Mouse (Mus musculus) cerebellum, adult (tissue): ENCODE results near the gene Gm49396.

ENCODE experiments used
- ATAC-seq: cut with Nextera tagmentation; 2 replicates; pipeline ENCODE4 v1.9.2; 2017; ENCODE audit warnings: mild to moderate bottlenecking, moderate library complexity, mixed read lengths; ENCODE audit not compliant: insufficient number of reproducible peaks, low FRiP score, low TSS enrichment

Gm49396 gene

DNA sequence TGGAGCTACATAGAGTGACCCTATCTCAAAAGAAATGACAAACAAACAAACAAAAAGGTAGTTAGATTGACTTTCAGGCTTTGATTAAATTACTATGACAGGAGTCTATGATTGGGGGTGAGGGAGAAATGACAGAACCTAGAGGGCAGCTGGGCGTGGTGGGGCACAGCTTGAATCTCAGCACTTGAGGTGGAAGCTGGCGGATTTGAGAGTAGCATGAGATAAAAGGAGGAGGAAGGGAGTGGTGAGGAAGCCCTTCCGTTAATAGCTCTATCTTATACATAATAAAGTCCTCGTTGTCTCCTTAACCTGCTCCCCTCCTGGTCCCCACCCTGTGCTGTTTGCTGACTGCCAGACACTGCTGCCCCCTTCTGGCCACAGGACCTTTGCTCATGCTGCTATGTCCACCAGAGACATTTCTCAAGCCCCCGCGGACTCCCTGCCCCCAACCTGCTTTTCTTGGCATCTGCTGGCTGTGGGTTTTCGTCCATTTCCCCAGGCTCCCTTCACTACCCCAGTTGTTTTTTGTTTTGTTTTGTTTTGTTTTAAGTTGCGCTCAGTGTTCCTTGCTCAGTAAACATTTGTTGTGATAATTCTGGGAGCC lies 44.7 kb downstream of the Gm49396 start:
- no peak for ATAC-seq

DNA sequence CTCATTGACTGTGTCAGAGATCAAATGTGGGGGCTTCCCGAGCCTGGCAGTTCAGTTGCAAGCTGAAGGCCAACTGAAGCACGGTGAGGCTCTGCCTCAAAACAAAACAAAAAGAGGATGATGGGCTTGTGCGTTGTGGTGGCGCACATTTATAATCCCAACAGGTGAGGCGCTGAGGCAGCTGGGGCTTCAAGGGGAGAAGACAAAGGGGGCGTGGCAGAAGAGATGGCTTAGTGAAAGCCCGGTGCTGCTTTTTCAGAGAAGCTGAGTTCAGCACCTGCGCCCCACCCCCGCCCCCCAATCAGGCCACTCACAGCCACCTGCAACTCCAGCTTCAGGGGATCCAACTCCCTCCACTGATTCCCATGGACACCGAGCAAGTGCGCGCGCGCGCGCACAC lies 45.3 kb downstream of the Gm49396 start:
- ATAC-seq = no peak

DNA sequence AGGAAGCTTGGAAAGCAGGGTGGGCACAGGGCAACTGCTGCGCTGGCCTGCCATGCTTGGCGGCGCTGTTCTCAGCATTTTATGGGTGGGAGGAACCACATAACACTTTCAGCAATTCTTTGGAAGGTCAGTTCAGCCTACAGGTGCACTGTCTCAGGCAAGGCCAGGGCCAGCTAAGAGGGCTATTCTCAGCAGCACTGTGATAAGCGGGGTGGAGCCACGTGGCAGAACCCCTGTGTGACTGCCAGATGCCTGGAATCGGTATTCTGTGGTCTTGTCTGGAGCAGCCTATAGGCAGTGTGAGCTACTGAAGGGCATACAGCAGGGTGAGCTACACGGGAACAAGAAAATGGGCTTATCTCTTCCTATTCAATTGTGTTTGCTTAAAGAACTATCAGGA lies 46.9 kb downstream of the Gm49396 start:
- no peak for ATAC-seq

- no peak for ATAC-seq
Observed at GRCm38 (mm10) chr7:30612654-30613402, 49.7 kb downstream of the Gm49396 start, which contains the start of gene Upk1a. Gene Upk1a (minus strand): TSS chr7:30612847.

- no peak for ATAC-seq
Observed at GRCm38 (mm10) chr7:30613529-30614112, 50.5 kb downstream of the Gm49396 start.

GRCm38 (mm10) chr7:30614454-30614853 lies 51.3 kb downstream of the Gm49396 start:
- no peak for ATAC-seq

DNA sequence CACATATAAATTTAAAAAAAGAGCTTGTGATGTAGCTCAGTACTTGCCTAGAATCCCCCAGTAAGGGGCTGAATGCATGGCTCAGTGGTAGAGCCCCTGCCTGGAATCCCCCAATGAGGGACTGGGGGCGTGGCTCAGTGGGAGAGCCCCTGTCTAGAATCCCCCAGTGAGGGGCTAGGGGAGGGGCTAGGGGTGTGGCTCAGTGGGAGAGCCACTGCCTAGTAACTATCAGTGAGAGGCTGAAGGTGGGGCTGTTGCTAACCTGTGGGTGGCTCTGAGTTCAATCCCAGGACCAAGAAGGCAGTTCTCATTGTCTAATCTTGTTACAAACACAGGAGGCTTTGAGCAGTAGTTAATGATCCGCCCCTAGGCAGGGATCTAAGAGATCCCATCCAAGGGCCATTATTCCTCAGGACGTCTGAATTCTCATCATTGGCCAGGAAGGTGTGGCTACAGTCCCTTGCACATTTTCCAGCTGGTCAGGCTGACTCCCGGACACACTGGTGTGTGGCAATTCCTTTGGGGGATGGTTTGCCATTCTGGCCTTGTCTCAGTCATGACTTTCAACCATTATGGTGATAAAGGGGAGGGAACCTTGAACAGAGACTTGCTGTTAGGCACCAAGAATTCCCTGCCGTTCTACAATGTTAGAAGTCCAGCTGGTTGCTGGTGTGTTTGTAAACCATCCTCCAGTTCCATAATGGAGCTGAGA lies 52.1 kb downstream of the Gm49396 start:
- no peak for ATAC-seq
